Mouse (Mus musculus) thymus, adult 2 months (tissue): ENCODE data around the gene Anks1.

Experiments used
- CTCF ChIP-seq: fragments of 200-500 bp; IDR thresholded peaks from 2 replicates; pipeline ENCODE4 v1.5.1; 2012; ENCODE audit warnings: mild to moderate bottlenecking, control low read depth, low read length, moderate library complexity, borderline replicate concordance; ENCODE audit not compliant: control insufficient read depth, poor library complexity, insufficient read depth; ENCODE audit errors: extremely low read depth
- POLR2A ChIP-seq: fragments of 200-500 bp; IDR thresholded peaks from 2 replicates; pipeline ENCODE4 v1.6.1; 2012; ENCODE audit warnings: mild to moderate bottlenecking, low read length, control low read depth, moderate library complexity; ENCODE audit not compliant: control insufficient read depth, poor library complexity, insufficient read depth; ENCODE audit errors: extremely low read depth

DNA sequence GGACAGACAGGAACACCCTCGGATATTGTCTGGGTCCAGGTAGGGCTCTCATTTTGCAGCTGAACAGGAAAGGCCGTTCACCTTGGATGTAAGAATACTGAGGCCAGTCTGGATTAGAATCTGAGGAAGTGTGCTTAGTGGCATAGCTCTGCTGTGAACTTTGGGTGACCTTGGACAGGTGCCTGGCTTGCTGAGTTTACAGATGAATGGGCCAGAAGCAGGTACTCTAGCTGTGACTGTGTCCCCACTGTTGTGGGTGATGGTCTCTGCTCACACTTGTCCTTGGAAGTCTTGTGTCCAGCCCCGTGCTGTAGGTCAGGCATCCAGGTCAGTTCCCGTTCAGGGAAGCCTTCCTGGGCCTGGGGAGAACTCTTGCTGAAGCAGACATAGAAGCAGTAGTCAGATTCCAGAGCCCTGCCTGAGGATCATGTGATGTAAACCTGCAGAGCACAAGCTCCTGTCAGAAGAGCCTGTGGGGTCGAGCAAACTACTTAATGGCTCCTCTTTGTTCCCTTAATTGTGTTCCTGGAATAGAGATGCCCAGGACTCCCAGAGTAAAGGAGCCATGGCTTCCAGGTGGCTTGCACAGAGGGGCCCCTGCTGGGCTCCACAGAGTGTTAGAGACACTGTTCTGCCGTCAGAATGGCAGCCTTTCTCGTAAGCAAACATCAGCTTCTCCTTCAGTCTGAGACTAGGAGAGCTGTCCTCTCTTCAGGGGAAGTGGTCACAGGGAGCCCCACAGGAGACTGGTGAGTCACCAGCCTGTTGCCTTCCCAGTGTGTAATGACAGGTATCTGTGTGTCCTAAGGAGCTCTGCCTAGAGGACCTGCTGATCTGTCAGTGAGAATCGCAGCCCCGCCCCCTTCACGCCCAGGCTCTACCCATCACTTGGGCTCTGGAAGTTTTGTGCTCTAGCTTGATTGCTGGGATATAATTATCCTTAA, 85.2 kb downstream of the Anks1 start:
- TF ChIP-seq CTCF (no peak), POLR2A (no peak)
